Mouse (Mus musculus): ENCODE data around the gene P4hb. TPM values are rescaled to one million over a fixed set of nuclear protein-coding genes. Genes with fewer than 3 reads are reported as not detected.

The P4hb gene
- polyA plus RNA-seq, 1 experiment, result 519 TPM

GRCm38 (mm10) chr11:120534093-120534492, 39.0 kb downstream of the P4hb start:
- TF ChIP-seq MYOD1 (IDR thresholded peaks at IDR 0.05; ENCODE audit: control insufficient read depth, insufficient read length, low read depth) (no peak), MYOG (IDR thresholded peaks at IDR 0.05; ENCODE audit: control insufficient read depth, extremely low read depth, insufficient read length) (no peak), CTCF (IDR thresholded peaks at IDR 0.05; ENCODE audit: control insufficient read depth, insufficient read depth, insufficient read length) (no peak), USF1 (IDR thresholded peaks at IDR 0.05; ENCODE audit: low read depth) (no peak), CEBPB (IDR thresholded peaks at IDR 0.05; ENCODE audit: low read depth) (no peak), MAX (IDR thresholded peaks at IDR 0.05) (no peak), FOSL1 (IDR thresholded peaks at IDR 0.05; ENCODE audit: insufficient read depth, low read length, poor library complexity, severe bottlenecking) (no peak)
- H3ac ChIP-seq (ENCODE audit: control insufficient read depth, insufficient read length, low read depth), result no peak overlapping the region
- H3K79me2 ChIP-seq (ENCODE audit: control insufficient read depth, insufficient read depth), result no peaks in the 10 kb centered on the region
- H3K4me3 ChIP-seq (ENCODE audit: insufficient read depth, poor library complexity, severe bottlenecking), result no peak overlapping the region
- H3K36me3 ChIP-seq (ENCODE audit: control insufficient read depth, insufficient read depth), result no peaks in the 10 kb centered on the region
- H3K27me3 ChIP-seq (ENCODE audit: control insufficient read depth, insufficient read depth, insufficient read length), result peaks cover 77% of the 10 kb centered on the region
- H3K79me3 ChIP-seq (ENCODE audit: low read depth), result no peaks in the 10 kb centered on the region

- Histone ChIP-seq H3K4me3 (ENCODE audit: insufficient read depth, poor library complexity, severe bottlenecking) (no peak overlapping the region), H3K79me3 (ENCODE audit: low read depth) (no peaks in the 10 kb centered on the region), H3K79me2 (ENCODE audit: control insufficient read depth, insufficient read depth) (no peaks in the 10 kb centered on the region), H3K36me3 (ENCODE audit: control insufficient read depth, insufficient read depth) (no peaks in the 10 kb centered on the region), H3K27me3 (ENCODE audit: control insufficient read depth, insufficient read depth, insufficient read length) (peaks cover 90% of the 10 kb centered on the region), H3ac (ENCODE audit: control insufficient read depth, insufficient read length, low read depth) (no peak overlapping the region)
- no peak for TF ChIP-seq FOSL1 (IDR thresholded peaks at IDR 0.05; ENCODE audit: insufficient read depth, low read length, poor library complexity, severe bottlenecking)
Observed at GRCm38 (mm10) chr11:120531646-120532045, 41.4 kb downstream of the P4hb start.

GRCm38 (mm10) chr11:120530085-120530964, 42.7 kb downstream of the P4hb start, which contains the start of gene Gcgr:
Gcgr (plus strand) TSS chr11:120530699.
- no peaks in the 10 kb centered on the region for H3K79me2 ChIP-seq (ENCODE audit: control insufficient read depth, insufficient read depth)
- H3K36me3 ChIP-seq (ENCODE audit: control insufficient read depth, insufficient read depth), result no peaks in the 10 kb centered on the region
- TF ChIP-seq CTCF (IDR thresholded peaks at IDR 0.05; ENCODE audit: control insufficient read depth, insufficient read depth, insufficient read length) (no peak), FOSL1 (IDR thresholded peaks at IDR 0.05; ENCODE audit: insufficient read depth, low read length, poor library complexity, severe bottlenecking) (no peak)
- no peak within 1 kb of the TSS for H3K4me3 ChIP-seq (ENCODE audit: insufficient read depth, poor library complexity, severe bottlenecking)
- H3K79me3 ChIP-seq (ENCODE audit: low read depth), result no peaks in the 10 kb centered on the region
- H3ac ChIP-seq (ENCODE audit: control insufficient read depth, insufficient read length, low read depth), result no peak within 1 kb of the TSS
- peaks cover 79% of the 10 kb centered on the region for H3K27me3 ChIP-seq (ENCODE audit: control insufficient read depth, insufficient read depth, insufficient read length)

GRCm38 (mm10) chr11:120528903-120529302, 44.1 kb downstream of the P4hb start:
- TF ChIP-seq FOSL1 (IDR thresholded peaks at IDR 0.05; ENCODE audit: insufficient read depth, low read length, poor library complexity, severe bottlenecking) (no peak), MYOG (IDR thresholded peaks at IDR 0.05; ENCODE audit: control insufficient read depth, extremely low read depth, insufficient read length) (no peak), CTCF (IDR thresholded peaks at IDR 0.05; ENCODE audit: control insufficient read depth, insufficient read depth, insufficient read length) (no peak)
- H3K79me2 ChIP-seq (ENCODE audit: control insufficient read depth, insufficient read depth), result no peaks in the 10 kb centered on the region
- H3K79me3 ChIP-seq (ENCODE audit: low read depth), result no peaks in the 10 kb centered on the region
- no peak overlapping the region for H3ac ChIP-seq (ENCODE audit: control insufficient read depth, insufficient read length, low read depth)
- peaks cover 65% of the 10 kb centered on the region for H3K27me3 ChIP-seq (ENCODE audit: control insufficient read depth, insufficient read depth, insufficient read length)
- H3K36me3 ChIP-seq (ENCODE audit: control insufficient read depth, insufficient read depth), result no peaks in the 10 kb centered on the region
- no peak overlapping the region for H3K4me3 ChIP-seq (ENCODE audit: insufficient read depth, poor library complexity, severe bottlenecking)

- Histone ChIP-seq H3K36me3 (ENCODE audit: control insufficient read depth, insufficient read depth) (no peaks in the 10 kb centered on the region), H3K4me3 (ENCODE audit: insufficient read depth, poor library complexity, severe bottlenecking) (no peak overlapping the region), H3ac (ENCODE audit: control insufficient read depth, insufficient read length, low read depth) (no peak overlapping the region), H3K27me3 (ENCODE audit: control insufficient read depth, insufficient read depth, insufficient read length) (peaks cover 55% of the 10 kb centered on the region), H3K79me2 (ENCODE audit: control insufficient read depth, insufficient read depth) (no peaks in the 10 kb centered on the region), H3K79me3 (ENCODE audit: low read depth) (no peaks in the 10 kb centered on the region)
- TF ChIP-seq MYOD1 (IDR thresholded peaks at IDR 0.05; ENCODE audit: control insufficient read depth, insufficient read length, low read depth) (no peak), CEBPB (IDR thresholded peaks at IDR 0.05; ENCODE audit: low read depth) (no peak), MYOG (IDR thresholded peaks at IDR 0.05; ENCODE audit: control insufficient read depth, extremely low read depth, insufficient read length) (no peak), CTCF (IDR thresholded peaks at IDR 0.05; ENCODE audit: control insufficient read depth, insufficient read depth, insufficient read length) (no peak), USF1 (IDR thresholded peaks at IDR 0.05; ENCODE audit: low read depth) (no peak), MAX (IDR thresholded peaks at IDR 0.05) (no peak)
Observed at GRCm38 (mm10) chr11:120527690-120528354, 45.2 kb downstream of the P4hb start.

- no peaks in the 10 kb centered on the region for H3K79me3 ChIP-seq (ENCODE audit: low read depth)
- no peak overlapping the region for H3ac ChIP-seq (ENCODE audit: control insufficient read depth, insufficient read length, low read depth)
- H3K79me2 ChIP-seq (ENCODE audit: control insufficient read depth, insufficient read depth), result no peaks in the 10 kb centered on the region
- peaks cover 37% of the 10 kb centered on the region for H3K27me3 ChIP-seq (ENCODE audit: control insufficient read depth, insufficient read depth, insufficient read length)
- no peak for TF ChIP-seq MYOG (IDR thresholded peaks at IDR 0.05; ENCODE audit: control insufficient read depth, extremely low read depth, insufficient read length)
- no peak for TF ChIP-seq CTCF (IDR thresholded peaks at IDR 0.05; ENCODE audit: control insufficient read depth, insufficient read depth, insufficient read length)
- TF ChIP-seq CEBPB (IDR thresholded peaks at IDR 0.05; ENCODE audit: low read depth), result no peak
- no peak for TF ChIP-seq MAX (IDR thresholded peaks at IDR 0.05)
- TF ChIP-seq USF1 (IDR thresholded peaks at IDR 0.05; ENCODE audit: low read depth), result no peak
- TF ChIP-seq MYOD1 (IDR thresholded peaks at IDR 0.05; ENCODE audit: control insufficient read depth, insufficient read length, low read depth), result no peak
- no peak for TF ChIP-seq FOSL1 (IDR thresholded peaks at IDR 0.05; ENCODE audit: insufficient read depth, low read length, poor library complexity, severe bottlenecking)
- H3K36me3 ChIP-seq (ENCODE audit: control insufficient read depth, insufficient read depth), result no peaks in the 10 kb centered on the region
- no peak overlapping the region for H3K4me3 ChIP-seq (ENCODE audit: insufficient read depth, poor library complexity, severe bottlenecking)
Observed at GRCm38 (mm10) chr11:120525959-120526358, 47.1 kb downstream of the P4hb start.

All from C2C12 (cell line).